Mouse (Mus musculus) central nervous system, embryonic 14 days (tissue): ENCODE data around the gene Med12. TPM values are rescaled to one million over a fixed set of nuclear protein-coding genes. Genes with fewer than 3 reads are reported as not detected.

ENCODE experiments used
- polyA plus RNA-seq: library from polyadenylated mRNA; depleted of rRNA; stranded (reverse); fragments of >200 nt; gene quantifications from 2 replicates; pipeline ENCODE4 v1.2.3, GENCODE M21; 2012; rRNA removed

The Med12 gene
- 62.7 and 79.2 TPM in 2 replicates for polyA plus RNA-seq

GRCm38 (mm10) chrX:101273875-101274738, at the start of gene Med12:
Gene Med12, plus strand, starts transcription at chrX:101274030.

DNA sequence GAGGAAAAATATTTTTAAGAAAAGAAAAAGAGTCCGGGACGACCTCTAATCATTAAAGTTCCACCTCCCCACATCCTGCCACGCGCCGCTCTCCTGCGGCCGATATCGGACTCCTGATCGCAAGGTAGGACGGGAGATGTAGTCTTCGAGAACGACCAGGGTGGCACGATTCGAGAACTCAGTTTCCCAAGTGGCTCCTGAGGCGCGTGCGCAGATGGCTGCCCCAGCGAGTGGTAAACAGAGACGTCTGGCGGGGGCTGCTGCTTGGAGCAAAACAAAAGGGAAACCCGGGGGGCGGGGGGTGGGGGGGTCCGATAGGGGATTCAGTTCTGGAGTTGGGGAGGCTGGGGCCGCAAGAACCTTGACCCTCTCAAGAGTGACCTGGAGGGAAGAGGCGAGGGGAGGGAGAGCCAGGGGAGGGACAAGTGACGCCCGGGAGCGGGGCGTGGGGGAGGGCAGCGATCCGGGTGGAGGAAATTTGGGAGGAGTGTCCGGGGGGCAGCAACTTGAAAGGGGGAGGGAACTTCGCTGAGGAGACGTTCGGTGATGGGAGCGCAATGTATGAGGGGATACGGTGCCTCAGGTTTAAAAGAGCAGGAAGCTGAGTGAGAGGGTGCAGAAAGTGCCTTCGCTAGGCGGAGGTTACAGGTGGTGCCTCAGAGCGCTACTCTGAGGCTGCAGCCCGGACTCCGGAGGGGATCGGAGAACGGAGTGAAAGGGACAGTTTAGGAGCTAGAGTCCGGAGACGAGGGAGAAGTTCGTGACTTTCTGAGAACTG, 19.7 kb upstream of the Med12 start, which contains the start of gene Foxo4:
Gene Foxo4 (plus strand): TSS at position 577 of the 778 bp plus-strand sequence.

GRCm38 (mm10) chrX:101263892-101264291, 9.9 kb upstream of the Med12 start, which contains the start of gene Gm614:
Gene Gm614, minus strand, starts transcription at chrX:101263992.

GRCm38 (mm10) chrX:101268025-101268754, 5.6 kb upstream of the Med12 start, which contains the start of gene Il2rg:
Gene Il2rg, minus strand, starts transcription at chrX:101268255.

DNA sequence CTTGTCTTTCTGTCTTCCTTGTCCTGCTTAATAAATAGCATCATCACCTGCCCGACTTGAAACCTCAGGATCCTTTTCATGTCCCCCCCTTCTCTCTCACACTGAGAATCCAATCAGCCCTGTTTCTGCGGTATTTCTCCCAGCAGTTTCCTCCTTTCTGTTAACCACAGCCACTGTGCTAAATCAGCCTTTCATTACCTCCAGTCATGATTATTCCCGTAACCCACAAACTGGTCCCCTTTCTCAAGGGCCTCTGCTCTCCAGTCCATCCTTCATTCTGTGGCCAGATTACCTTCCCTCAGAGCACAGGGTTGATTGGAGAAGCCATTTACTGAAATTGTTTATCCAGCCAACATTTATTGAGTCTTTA, 5.1 kb upstream of the Med12 start, which contains the start of gene Gm20489:
Gene Gm20489 (minus strand): TSS at position 269 of the 370 bp plus-strand sequence.

GRCm38 (mm10) chrX:101299055-101299454, 25.2 kb downstream of the Med12 start, which contains the start of gene Nlgn3:
Gene Nlgn3, plus strand, starts transcription at chrX:101299168.

Other genes with a start within 250 kb of the Med12 start
- gene Tex11, start 214.4 kb upstream of the Med12 start, polyA plus RNA-seq, result 0.01 TPM in 1 of 2 replicates, not detected in the other
- 2.9 and 3.0 TPM in 2 replicates for gene Slc7a3, start 188.0 kb upstream of the Med12 start, polyA plus RNA-seq
- 57.4 and 58.9 TPM in 2 replicates for gene Snx12, start 51.5 kb upstream of the Med12 start, polyA plus RNA-seq
- 13.2 and 16.4 TPM in 2 replicates for gene Foxo4, start 19.5 kb upstream of the Med12 start, polyA plus RNA-seq
- gene Gm614, start 10.0 kb upstream of the Med12 start, polyA plus RNA-seq, result 0.14 TPM in 1 of 2 replicates, not detected in the other
- gene Il2rg, start 5.8 kb upstream of the Med12 start, polyA plus RNA-seq, result 5.3 and 7.4 TPM in 2 replicates
- not detected in 2 replicates for gene Gm20489, start 5.0 kb upstream of the Med12 start, polyA plus RNA-seq
- 34.2 and 36.0 TPM in 2 replicates for gene Nlgn3, start 25.1 kb downstream of the Med12 start, polyA plus RNA-seq
- gene Gjb1, start 102.3 kb downstream of the Med12 start, polyA plus RNA-seq, result 0.43 and 0.46 TPM in 2 replicates
- gene Zmym3, start 146.8 kb downstream of the Med12 start, polyA plus RNA-seq, result 187 and 193 TPM in 2 replicates
- gene Nono, start 155.3 kb downstream of the Med12 start, polyA plus RNA-seq, result 496 and 582 TPM in 2 replicates
- gene Itgb1bp2, start 175.1 kb downstream of the Med12 start, polyA plus RNA-seq, result 5.6 and 17.6 TPM in 2 replicates